Mouse (Mus musculus): Measurements from ENCODE around the gene Mup7. TPM values are rescaled to one million over a fixed set of nuclear protein-coding genes. Genes with fewer than 3 reads are reported as not detected.
"Not testable (repeated sequence)": the region's sequence is repeated elsewhere in the genome, so short reads cannot be mapped to it uniquely, and the experiment has no call there.

Gene Mup7
- polyA plus RNA-seq (2016; fragmentation: Nextera tagmentation; extraction: Ambion mirVana) = not detected in 2 replicates

- 59% methylated on average over 2 of the region's 2 CpGs for WGBS
- not testable (repeated sequence) for H3K4me3 ChIP-seq; H3K27ac ChIP-seq (replicated peaks); H3K4me1 ChIP-seq; DNase-seq (ENCODE audit: low spot score); H3K9me3 ChIP-seq; H3K27me3 ChIP-seq (replicated peaks; ENCODE audit: low read depth, poor library complexity, severe bottlenecking); H3K36me3 ChIP-seq (replicated peaks)
Measured at GRCm38 (mm10) chr4:60070375-60070774, at the start of gene Mup7. Gene Mup7 (minus strand): TSS chr4:60070475.

GRCm38 (mm10) chr4:60079865-60080264 is 9.6 kb upstream of the Mup7 start:
- 70% methylated on average over 3 of the region's 3 CpGs for WGBS

GRCm38 (mm10) chr4:60029334-60030111 is 40.8 kb downstream of the Mup7 start:
- not testable (repeated sequence) for H3K27ac ChIP-seq (replicated peaks); H3K9me3 ChIP-seq; DNase-seq (ENCODE audit: low spot score); H3K4me3 ChIP-seq; H3K36me3 ChIP-seq (replicated peaks); H3K27me3 ChIP-seq (replicated peaks; ENCODE audit: low read depth, poor library complexity, severe bottlenecking); H3K4me1 ChIP-seq
- 85% methylated on average over 13 of the region's 13 CpGs for WGBS

More at GRCm38 (mm10) chr4:60079865-60080264, 9.6 kb upstream of the Mup7 start:
- not testable (repeated sequence) for H3K27me3 ChIP-seq (replicated peaks; ENCODE audit: low read depth, poor library complexity, severe bottlenecking); DNase-seq (ENCODE audit: low spot score); H3K4me1 ChIP-seq; H3K36me3 ChIP-seq (replicated peaks); H3K9me3 ChIP-seq; H3K4me3 ChIP-seq; H3K27ac ChIP-seq (replicated peaks)

GRCm38 (mm10) chr4:60020141-60020540 is 50.1 kb downstream of the Mup7 start:
- WGBS = 92% methylated on average over 7 of the region's 7 CpGs
- DNase-seq (ENCODE audit: low spot score); H3K27me3 ChIP-seq (replicated peaks; ENCODE audit: low read depth, poor library complexity, severe bottlenecking); H3K4me3 ChIP-seq; H3K9me3 ChIP-seq; H3K36me3 ChIP-seq (replicated peaks); H3K4me1 ChIP-seq; H3K27ac ChIP-seq (replicated peaks): not testable (repeated sequence)

Other genes with a start within 250 kb of the Mup7 start
- gene Slc46a2, start 155.4 kb downstream of the Mup7 start, polyA plus RNA-seq (2016; fragmentation: Nextera tagmentation; extraction: Ambion mirVana) = 0.05 TPM in 1 of 2 replicates, not detected in the other
- gene Mup4, start 109.8 kb downstream of the Mup7 start, polyA plus RNA-seq (2016; fragmentation: Nextera tagmentation; extraction: Ambion mirVana) = not detected in 2 replicates
- not detected in 2 replicates for gene Mup6, start 106.2 kb downstream of the Mup7 start, polyA plus RNA-seq (2016; fragmentation: Nextera tagmentation; extraction: Ambion mirVana)
- not detected in 2 replicates for gene Mup2, start 83.8 kb upstream of the Mup7 start, polyA plus RNA-seq (2016; fragmentation: Nextera tagmentation; extraction: Ambion mirVana)
- gene Mup8, start 152.1 kb upstream of the Mup7 start, polyA plus RNA-seq (2016; fragmentation: Nextera tagmentation; extraction: Ambion mirVana) = not detected in 2 replicates